Mouse (Mus musculus) heart, embryonic 13.5 days (tissue): ENCODE data around the gene Rabgap1l. TPM values are rescaled to one million over a fixed set of nuclear protein-coding genes. Genes with fewer than 3 reads are reported as not detected.
"Not testable (repeated sequence)": the region's sequence is repeated elsewhere in the genome, so short reads cannot be mapped to it uniquely, and the experiment has no call there.

ENCODE experiments used
- ATAC-seq: fragments of 200-750 bp; cut with Nextera tagmentation; 2 replicates; pipeline ENCODE4 v1.8.0; 2017; ENCODE audit warnings: moderate TSS enrichment; ENCODE audit not compliant: insufficient number of reproducible peaks, low FRiP score, low TSS enrichment; ENCODE audit errors: extremely low read depth
- H3K27ac ChIP-seq: fragments of 300-500 bp; sonication (generic); replicated peaks from 2 replicates; pipeline ENCODE4 v1.5.1; 2015; ENCODE audit warnings: moderate library complexity, mild to moderate bottlenecking, inconsistent platforms
- H3K27me3 ChIP-seq: fragments of 300-500 bp; sonication (generic); replicated peaks from 2 replicates; pipeline ENCODE4 v1.6.1; 2015; ENCODE audit warnings: mild to moderate bottlenecking, inconsistent platforms
- H3K36me3 ChIP-seq: fragments of 300-500 bp; sonication (generic); 2 replicates; pipeline ENCODE4 v1.6.1; 2015; ENCODE audit warnings: mild to moderate bottlenecking, inconsistent platforms
- H3K4me1 ChIP-seq: fragments of 300-500 bp; sonication (generic); 2 replicates; pipeline ENCODE4 v1.6.1; 2015; ENCODE audit warnings: inconsistent platforms
- H3K4me2 ChIP-seq: fragments of 300-500 bp; sonication (generic); 2 replicates; pipeline ENCODE4 v1.6.1; 2015; ENCODE audit warnings: inconsistent platforms, mild to moderate bottlenecking, moderate library complexity
- H3K4me3 ChIP-seq: fragments of 300-500 bp; sonication (generic); 2 replicates; pipeline ENCODE4 v1.5.1; 2015; ENCODE audit warnings: moderate library complexity, mild to moderate bottlenecking, inconsistent platforms
- H3K9ac ChIP-seq: fragments of 300-500 bp; sonication (generic); 2 replicates; pipeline ENCODE4 v1.6.1; 2015; ENCODE audit warnings: inconsistent platforms, mild to moderate bottlenecking, moderate library complexity
- H3K9me3 ChIP-seq: fragments of 300-500 bp; sonication (generic); 2 replicates; pipeline ENCODE4 v1.6.1; 2016; ENCODE audit warnings: inconsistent platforms
- WGBS: fragments of 180-500 bp; shearing (Covaris S2); methylation state at CpG from one replicate; pipeline ENCODE4 v1.1.7; 2015; ENCODE audit warnings: mixed read lengths; 5-methylcytosine and 5-hydroxymethylcytosine counted together
- polyA plus RNA-seq: library from polyadenylated mRNA; unstranded; fragments of >200 nt; fragmentation: Nextera tagmentation; extraction: Ambion mirVana; gene quantifications from 2 replicates; pipeline ENCODE4 v1.2.1, GENCODE M21; 2015

Rabgap1l gene
- polyA plus RNA-seq, 1 experiment from 2014 or later, result 63.6 TPM

DNA sequence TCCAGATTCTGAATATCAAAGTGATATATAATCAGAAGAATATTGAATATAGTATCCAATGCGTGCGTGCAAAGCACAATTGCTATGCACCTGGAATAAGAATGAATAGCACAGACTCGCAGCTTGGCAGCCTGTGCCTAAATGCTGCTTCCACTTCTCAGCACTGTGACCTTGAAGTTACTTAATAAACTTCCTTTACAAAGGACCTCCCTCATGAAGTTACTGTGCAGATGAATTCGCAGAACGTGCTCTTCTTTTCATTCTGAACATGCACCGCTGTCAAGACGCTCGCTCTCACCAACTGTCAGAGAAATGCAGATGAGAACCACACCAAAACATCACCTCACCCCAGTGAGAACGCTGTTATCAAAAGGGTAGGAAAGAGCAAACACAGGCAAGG, 502.8 kb downstream of the Rabgap1l start:
- WGBS, result 44% methylated on average over 9 of the region's 9 CpGs
- Histone ChIP-seq H3K4me2 (no peak overlapping the region), H3K9ac (no peak overlapping the region), H3K4me1 (peaks cover 15% of the 10 kb centered on the region), H3K27ac (peak overlapping the region; percentile 67; the same call in 1 of the 2 replicates), H3K36me3 (no peaks in the 10 kb centered on the region), H3K4me3 (no peak overlapping the region), H3K27me3 (no peaks in the 10 kb centered on the region), H3K9me3 (no peaks in the 10 kb centered on the region)
- ATAC-seq, result no peak

DNA sequence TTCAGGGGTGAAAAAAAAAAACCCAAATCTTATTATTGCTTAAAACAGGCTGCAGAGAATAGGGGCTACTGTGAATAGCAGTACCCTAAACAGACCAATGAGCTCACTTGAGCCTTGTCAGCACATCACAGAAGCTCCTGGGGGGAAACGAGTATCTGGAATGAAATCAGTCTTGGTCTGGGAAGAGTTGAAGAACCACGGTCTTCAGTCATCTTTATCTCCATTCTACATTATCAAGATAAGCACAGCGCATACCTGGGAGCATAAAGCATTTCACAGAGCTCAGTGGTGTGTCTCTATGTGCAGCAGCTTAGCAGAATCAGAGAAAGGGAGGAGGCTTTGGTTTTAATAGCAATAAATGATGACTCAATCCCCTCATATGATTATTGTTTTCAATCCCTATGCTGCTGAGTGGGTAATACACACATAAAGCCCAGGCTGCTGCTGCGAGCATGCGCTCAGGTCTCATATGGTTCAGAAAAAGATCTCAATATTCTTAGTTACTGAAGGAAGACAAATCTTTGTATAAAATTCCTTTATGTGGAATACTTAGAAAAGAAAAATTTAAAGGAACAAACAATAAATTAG, 505.9 kb downstream of the Rabgap1l start:
- ATAC-seq, result no peak
- Histone ChIP-seq H3K4me1 (peaks cover 15% of the 10 kb centered on the region), H3K4me3 (no peak overlapping the region), H3K36me3 (no peaks in the 10 kb centered on the region), H3K27me3 (no peaks in the 10 kb centered on the region), H3K4me2 (no peak overlapping the region), H3K27ac (no peak overlapping the region), H3K9me3 (no peaks in the 10 kb centered on the region), H3K9ac (no peak overlapping the region)
- 43% methylated on average over 5 of the region's 5 CpGs for WGBS

DNA sequence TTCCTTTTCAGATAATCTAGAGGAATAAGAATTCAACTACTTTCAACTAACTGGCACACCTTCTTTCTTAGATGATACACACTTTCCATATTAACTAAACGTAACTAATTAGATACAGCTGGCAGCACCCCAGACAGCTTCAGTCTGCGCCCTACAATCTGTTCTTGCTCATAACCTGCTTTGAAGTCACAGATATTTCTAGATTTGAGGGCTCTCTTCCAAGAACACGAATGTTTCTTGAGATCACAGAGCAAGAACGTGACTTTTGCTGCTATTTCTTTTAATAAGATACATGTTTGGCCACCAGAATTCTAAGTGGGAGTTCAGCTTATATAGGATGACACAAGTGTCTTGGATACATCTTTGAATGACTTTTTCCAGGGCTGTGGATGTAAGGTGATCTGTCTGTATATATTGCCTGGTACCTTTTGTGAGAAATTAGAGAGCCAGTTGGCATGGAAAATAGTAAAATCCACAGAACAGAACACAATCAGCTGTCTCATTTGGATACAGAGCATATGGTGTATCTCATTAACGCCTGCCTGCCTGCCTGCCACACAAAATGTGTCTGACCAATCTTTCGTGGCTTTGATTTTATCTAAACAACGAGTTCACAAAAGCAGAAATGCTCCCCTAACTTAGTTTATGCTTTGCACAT, 506.5 kb downstream of the Rabgap1l start:
- Histone ChIP-seq H3K4me1 (peaks cover 15% of the 10 kb centered on the region), H3K4me2 (no peak overlapping the region), H3K9me3 (no peaks in the 10 kb centered on the region), H3K36me3 (no peaks in the 10 kb centered on the region), H3K9ac (no peak overlapping the region), H3K27me3 (no peaks in the 10 kb centered on the region), H3K4me3 (no peak overlapping the region), H3K27ac (no peak overlapping the region)
- WGBS, result 52% methylated on average over 7 of the region's 7 CpGs
- no peak for ATAC-seq

DNA sequence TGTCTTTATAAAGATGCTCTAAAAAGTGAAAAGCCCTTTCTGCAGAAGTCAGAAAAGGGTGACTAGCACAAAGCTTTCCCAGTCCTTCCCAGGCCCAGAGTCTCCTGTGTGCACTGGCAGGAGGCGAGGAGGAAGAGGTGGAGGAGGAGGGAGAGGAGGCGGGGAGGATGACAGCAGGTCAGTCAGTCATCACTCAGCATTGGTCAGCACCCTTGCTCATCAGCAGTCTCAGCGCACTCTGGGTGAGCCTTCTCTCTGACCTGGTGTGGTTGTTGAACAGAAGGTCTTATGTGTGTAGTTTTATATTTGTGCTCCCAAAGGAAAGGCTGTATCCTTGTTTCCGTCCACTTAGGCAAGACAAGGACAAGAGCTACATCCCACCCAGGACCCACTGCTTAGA, 508.8 kb downstream of the Rabgap1l start:
- 61% methylated on average over 4 of the region's 4 CpGs for WGBS
- H3K9ac ChIP-seq, result no peak overlapping the region
- no peak overlapping the region for H3K27ac ChIP-seq
- H3K27me3 ChIP-seq, result no peaks in the 10 kb centered on the region
- H3K4me3 ChIP-seq, result no peak overlapping the region
- H3K9me3 ChIP-seq, result no peaks in the 10 kb centered on the region
- peaks cover 10% of the 10 kb centered on the region for H3K4me1 ChIP-seq
- no peak overlapping the region for H3K4me2 ChIP-seq
- no peak for ATAC-seq
- no peaks in the 10 kb centered on the region for H3K36me3 ChIP-seq

DNA sequence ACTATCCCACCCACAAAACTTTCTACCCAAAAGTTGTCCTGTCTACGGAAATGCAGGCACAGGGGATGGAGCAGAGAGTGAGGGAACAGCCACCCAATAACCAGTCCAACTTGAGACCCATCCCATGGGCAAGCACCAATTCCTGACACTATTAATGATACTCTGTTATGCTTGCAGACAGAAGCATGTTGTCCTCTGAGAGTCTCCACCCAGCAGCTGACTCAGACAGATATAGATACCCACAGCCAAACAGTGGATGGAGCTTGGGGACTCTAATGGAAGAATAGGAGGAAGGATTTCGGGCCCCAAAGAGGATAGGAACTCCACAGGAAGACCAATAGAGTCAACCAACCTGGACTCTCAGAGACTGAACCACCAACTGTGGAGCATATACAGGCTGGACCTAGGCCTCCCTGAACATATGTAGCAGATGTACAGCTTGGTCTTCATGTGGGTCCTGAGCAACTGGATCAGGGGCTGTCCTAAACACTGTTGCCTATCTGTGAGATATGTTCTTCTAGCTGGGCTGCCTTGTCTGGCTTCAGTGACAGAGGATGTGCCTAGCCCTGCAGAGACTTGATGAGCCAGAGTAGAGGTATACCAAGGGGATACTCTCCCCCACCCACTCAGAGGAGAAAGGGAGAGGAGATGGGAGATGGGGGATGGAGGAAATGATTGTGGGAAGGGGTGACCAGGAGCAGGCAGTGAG, 510.7 kb downstream of the Rabgap1l start:
- H3K4me1 ChIP-seq, H3K27ac ChIP-seq, H3K4me2 ChIP-seq, H3K9me3 ChIP-seq, H3K9ac ChIP-seq, H3K4me3 ChIP-seq, H3K27me3 ChIP-seq, H3K36me3 ChIP-seq, ATAC-seq: not testable (repeated sequence)
- WGBS, result 77% methylated on average over 2 of the region's 2 CpGs

DNA sequence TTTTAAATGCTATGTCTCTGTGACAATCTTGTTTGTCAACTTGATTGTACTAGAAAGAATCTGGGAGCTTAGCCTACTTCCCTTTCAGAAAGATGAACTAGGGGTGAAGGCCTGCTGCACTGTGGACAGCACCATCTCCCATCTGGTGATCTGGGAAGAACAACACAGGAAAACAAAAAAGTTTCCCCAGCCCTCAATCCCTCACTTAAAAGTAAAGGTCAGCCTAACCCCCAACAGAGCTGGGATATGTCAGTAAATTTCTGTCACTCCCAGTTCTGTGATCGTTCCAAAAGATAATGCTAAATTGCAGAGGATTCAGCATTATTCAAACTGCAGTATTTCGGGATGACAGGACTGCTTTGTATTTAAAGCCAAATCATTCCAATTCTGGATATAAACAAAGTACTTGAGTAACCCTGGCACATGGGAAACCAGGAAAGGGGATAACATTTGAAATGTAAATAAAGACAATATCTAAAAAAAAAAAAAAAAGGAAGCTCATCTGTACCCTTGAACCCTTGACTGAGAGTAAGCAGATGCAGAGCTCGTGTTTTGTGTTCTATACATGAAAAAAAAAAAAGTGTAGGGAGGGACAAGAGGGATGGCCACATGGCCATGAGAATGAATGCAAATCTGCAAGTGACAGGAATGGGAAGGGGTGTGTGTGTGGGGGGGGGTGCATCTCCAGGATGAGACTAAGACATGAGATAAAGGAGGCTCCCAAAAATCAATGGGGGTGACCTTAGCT, 511.5 kb downstream of the Rabgap1l start:
- Histone ChIP-seq H3K4me3 (no peak overlapping the region), H3K27ac (no peak overlapping the region), H3K27me3 (no peaks in the 10 kb centered on the region), H3K9me3 (no peaks in the 10 kb centered on the region), H3K9ac (no peak overlapping the region), H3K36me3 (no peaks in the 10 kb centered on the region), H3K4me2 (no peak overlapping the region), H3K4me1 (peaks cover 1% of the 10 kb centered on the region)
- no peak for ATAC-seq
- 52% methylated on average over 3 of the region's 3 CpGs for WGBS

DNA sequence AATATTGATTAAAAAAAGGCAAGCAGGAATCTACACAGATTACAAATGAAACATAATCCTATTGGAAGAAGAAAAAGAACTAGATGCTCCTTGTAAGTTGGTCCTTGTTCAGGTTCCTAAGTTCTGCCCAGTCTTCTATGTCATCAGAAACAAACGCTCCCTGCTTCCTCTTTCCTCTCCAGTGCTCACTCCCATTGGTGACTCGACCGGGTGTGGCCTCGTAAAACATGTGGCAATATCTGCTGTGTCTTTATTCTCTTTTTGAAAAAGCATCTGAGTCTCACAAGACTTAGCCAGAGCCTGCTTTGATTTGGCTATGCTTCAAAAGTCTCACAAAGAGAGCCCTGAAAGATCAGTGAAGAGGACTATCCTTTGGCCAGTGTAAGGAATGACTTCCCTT, 512.4 kb downstream of the Rabgap1l start:
- Histone ChIP-seq H3K4me2 (no peak overlapping the region), H3K4me1 (no peaks in the 10 kb centered on the region), H3K36me3 (no peaks in the 10 kb centered on the region), H3K9me3 (no peaks in the 10 kb centered on the region), H3K9ac (no peak overlapping the region), H3K27ac (no peak overlapping the region), H3K27me3 (no peaks in the 10 kb centered on the region), H3K4me3 (no peak overlapping the region)
- no peak for ATAC-seq
- 75% methylated on average over 4 of the region's 4 CpGs for WGBS

DNA sequence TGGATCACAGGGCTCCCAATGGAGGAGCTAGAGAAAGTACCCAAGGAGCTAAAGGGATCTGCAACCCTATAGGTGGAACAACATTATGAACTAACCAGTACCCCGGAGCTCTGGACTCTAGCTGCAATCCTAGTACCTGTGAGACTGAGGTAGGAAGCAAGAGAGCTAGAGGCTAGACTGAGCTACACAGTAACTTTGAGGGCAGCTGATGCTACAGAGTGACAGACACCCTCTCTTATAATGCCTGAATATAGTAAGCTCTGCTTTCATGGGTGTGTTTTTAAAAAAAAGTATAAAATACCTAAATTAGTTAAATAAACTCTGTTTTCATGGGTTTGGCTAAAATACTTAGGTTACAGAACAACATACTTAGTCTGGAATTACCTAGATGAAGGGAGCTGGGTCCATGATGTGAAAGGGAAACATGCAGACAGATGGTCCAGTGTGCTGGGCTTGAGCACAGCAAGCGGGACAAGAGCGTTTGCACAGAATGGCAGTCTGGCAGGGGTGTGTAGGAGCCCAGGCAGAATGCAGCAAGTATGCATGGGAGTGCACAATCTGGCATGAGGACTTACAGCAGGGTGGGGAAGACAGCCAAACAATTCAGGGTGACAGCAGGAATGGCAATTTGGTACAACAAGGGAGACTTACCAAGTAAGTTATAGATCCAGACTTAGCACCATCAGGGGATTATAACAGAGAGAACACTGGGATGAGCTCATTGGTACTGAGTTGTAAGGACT, 514.9 kb downstream of the Rabgap1l start:
- WGBS, result 77% methylated on average over 3 of the region's 3 CpGs
- H3K4me3 ChIP-seq, result no peak overlapping the region
- no peaks in the 10 kb centered on the region for H3K36me3 ChIP-seq
- peaks cover 7% of the 10 kb centered on the region; the same call in 1 of the 2 replicates for H3K4me1 ChIP-seq
- no peaks in the 10 kb centered on the region for H3K27me3 ChIP-seq
- H3K4me2 ChIP-seq, result no peak overlapping the region
- ATAC-seq, result no peak
- H3K9ac ChIP-seq, result no peak overlapping the region
- H3K9me3 ChIP-seq, result no peaks in the 10 kb centered on the region
- H3K27ac ChIP-seq, result no peak overlapping the region

DNA sequence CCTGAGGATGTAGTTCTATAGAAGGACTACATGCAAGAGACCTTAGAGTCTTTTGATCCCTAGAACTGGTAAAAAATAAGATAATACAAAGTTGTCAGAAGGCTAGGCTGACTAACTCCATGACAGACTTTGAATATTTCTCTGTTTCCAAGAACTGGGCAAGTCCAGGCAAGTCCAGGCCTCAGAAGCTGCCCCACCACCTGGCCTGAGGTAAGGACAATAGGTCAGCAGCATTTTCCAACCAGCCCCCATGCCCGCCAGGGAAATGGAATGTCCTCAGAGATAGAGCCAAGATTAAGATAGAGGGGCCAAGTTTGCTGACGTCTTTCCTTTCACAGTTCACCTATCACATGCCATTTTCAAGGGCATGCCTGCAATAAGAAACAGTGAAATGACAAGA, 517.8 kb downstream of the Rabgap1l start:
- Histone ChIP-seq H3K36me3 (no peaks in the 10 kb centered on the region), H3K4me2 (no peak overlapping the region), H3K4me1 (peaks cover 15% of the 10 kb centered on the region; the same call in 1 of the 2 replicates), H3K4me3 (no peak overlapping the region), H3K9me3 (no peaks in the 10 kb centered on the region), H3K27ac (no peak overlapping the region), H3K9ac (no peak overlapping the region), H3K27me3 (no peaks in the 10 kb centered on the region)
- WGBS, result 24% methylated on average over 2 of the region's 2 CpGs
- no peak for ATAC-seq

DNA sequence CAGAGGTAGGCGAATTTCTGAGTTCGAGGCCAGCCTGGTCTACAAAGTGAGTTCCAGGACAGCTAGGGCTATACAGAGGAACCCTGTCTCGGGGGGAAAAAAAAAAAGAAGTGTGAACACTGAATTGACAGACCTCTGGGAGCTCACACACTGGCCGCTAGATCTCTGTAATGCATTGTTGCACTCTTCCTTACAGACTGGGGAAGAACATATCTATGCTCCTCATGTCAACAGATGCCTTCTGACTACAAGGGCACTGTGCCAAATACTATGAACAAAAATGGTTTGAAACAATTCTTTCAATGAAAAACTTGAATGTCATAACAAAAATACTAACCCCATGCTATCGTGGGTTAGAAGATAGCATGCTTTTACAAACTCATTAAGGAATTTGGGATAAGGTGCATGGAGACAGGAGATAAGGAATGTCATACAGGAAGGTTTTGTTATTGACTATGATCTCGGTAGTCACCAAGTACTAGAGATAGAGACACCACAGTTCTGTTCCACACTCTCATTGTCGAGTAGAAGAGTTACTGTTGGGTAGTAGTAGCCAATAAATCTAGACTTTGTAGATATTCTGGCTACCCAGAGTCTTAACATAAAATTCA, 519.8 kb downstream of the Rabgap1l start:
- Histone ChIP-seq H3K36me3 (no peaks in the 10 kb centered on the region), H3K4me3 (no peak overlapping the region), H3K9ac (no peak overlapping the region), H3K9me3 (no peaks in the 10 kb centered on the region), H3K4me1 (peaks cover 15% of the 10 kb centered on the region; the same call in 1 of the 2 replicates), H3K27me3 (no peaks in the 10 kb centered on the region), H3K4me2 (no peak overlapping the region), H3K27ac (no peak overlapping the region)
- no peak for ATAC-seq
- 60% methylated on average over 7 of the region's 7 CpGs for WGBS
